Mouse (Mus musculus) right cerebral cortex, postnatal 36 days (tissue): ENCODE measurements around the gene Zfp990.
"Not testable (repeated sequence)": the region's sequence is repeated elsewhere in the genome, so short reads cannot be mapped to it uniquely, and the experiment has no call there.

Experiments
- DNase-seq, 2 experiments: peaks; one replicate each; pipeline ENCODE4 v3.0.0; 2022; ENCODE audit warnings: low spot score in 2 of 2, mixed read lengths in 1 of 2

The Zfp990 gene

GRCm38 (mm10) chr4:145586046-145586445, 75.5 kb downstream of the Zfp990 start:
- DNase-seq, result not testable (repeated sequence)
